Mouse (Mus musculus): ENCODE results near the gene Ces2c. TPM values are rescaled to one million over a fixed set of nuclear protein-coding genes. Genes with fewer than 3 reads are reported as not detected.
"Not testable (repeated sequence)": the region's sequence is repeated elsewhere in the genome, so short reads cannot be mapped to it uniquely, and the experiment has no call there.

The Ces2c gene
- total RNA-seq (2021), result not detected

GRCm38 (mm10) chr8:104846831-104847230 lies at the start of gene Ces2c:
TSS of gene Ces2c (plus strand) at chr8:104847068.
- no peak for DNase-seq

- no peak for DNase-seq
Observed at GRCm38 (mm10) chr8:104799385-104799784, 47.5 kb upstream of the Ces2c start.

- no peak for DNase-seq
Observed at GRCm38 (mm10) chr8:104806127-104806526, 40.7 kb upstream of the Ces2c start.

DNA sequence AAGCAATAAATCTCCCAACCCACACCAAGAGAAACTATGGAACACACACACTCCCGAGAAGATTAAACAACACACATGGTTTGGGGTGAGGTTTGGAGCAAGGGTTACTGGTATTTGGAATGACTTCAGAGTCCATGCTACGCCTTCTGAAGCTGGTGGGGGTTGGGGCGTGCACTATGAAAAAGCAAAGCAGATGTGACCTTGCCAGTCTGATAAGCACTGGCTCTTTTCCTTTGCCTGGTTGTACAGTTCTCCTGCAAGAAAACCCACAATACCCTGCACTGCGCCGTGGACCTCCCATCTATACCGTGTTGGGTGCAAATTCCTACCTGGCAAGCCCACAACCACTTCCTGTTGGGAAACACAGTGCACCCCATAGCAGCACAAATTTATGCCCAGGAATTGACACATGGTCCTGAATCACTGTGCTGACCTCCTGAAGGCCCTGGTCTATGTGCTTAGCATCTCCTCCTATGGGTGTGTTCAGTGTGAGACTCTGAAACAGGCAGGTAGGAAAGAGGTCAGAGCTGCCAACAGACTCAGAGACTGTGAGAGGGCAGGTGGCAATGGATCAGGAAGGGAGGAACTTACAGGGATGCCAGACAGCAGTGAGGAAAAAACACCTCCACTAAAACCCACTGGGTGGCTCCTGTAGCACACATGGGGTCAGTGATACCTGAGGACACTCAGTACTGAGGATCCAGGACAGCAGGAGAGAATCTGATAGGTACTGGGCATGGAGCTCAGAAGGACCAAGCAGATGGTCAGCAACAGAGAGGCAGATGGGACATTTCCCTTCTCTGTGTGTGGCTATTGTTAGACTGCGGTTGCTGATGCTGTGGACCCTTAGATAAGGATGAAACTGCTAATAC lies 38.1 kb upstream of the Ces2c start:
- DNase-seq, result no peak

GRCm38 (mm10) chr8:104809436-104809835 lies 37.4 kb upstream of the Ces2c start:
- no peak for DNase-seq

DNA sequence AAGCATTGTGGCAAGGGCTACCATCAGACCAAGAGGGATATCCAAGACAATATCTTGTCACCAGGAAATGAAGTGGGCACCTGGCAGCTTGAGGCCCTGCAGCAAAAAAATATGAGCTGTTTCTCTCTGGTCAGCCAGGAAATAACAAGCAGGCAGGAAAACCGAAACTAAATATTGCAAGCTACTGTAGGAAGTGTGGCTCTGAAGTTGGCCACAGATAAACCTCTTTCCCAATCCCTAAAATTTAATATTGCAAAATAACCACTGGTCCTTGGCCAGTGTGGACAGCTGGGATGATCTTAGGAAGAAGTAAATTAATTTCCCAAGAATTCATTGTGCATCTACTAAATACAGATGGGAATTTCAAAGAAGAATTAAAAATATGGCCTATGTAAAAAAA lies 20.0 kb upstream of the Ces2c start:
- no peak for DNase-seq

- no peak for DNase-seq
Observed at GRCm38 (mm10) chr8:104828221-104828620, 18.6 kb upstream of the Ces2c start.

DNA sequence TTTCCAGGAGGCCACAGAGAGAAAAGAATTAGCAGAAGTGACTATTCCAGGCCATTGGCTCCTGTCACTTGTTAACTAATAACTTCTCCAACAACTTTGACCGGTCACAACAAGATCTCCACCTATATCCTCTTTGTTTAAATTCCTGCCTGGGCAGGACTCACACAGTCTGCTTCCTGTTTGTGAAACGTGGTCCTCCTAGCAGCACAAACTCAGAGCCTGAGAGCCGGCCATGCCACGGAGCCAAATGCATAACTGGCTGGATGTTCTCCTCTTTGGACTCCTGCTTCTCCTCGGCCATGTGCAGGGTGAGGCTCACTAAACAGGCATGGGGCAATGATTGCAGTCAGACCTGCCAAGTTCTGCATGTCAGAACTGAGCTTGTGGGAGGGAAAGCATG lies 15.4 kb upstream of the Ces2c start, which contains the start of gene Ces2b:
Gene Ces2b (plus strand): TSS at position 133 of the 400 bp plus-strand sequence.
- DNase-seq, result no peak

- no peak for DNase-seq
Observed at GRCm38 (mm10) chr8:104841360-104842078, 5.3 kb upstream of the Ces2c start.

GRCm38 (mm10) chr8:104847741-104848462 lies 1.0 kb downstream of the Ces2c start:
- no peak for DNase-seq

DNA sequence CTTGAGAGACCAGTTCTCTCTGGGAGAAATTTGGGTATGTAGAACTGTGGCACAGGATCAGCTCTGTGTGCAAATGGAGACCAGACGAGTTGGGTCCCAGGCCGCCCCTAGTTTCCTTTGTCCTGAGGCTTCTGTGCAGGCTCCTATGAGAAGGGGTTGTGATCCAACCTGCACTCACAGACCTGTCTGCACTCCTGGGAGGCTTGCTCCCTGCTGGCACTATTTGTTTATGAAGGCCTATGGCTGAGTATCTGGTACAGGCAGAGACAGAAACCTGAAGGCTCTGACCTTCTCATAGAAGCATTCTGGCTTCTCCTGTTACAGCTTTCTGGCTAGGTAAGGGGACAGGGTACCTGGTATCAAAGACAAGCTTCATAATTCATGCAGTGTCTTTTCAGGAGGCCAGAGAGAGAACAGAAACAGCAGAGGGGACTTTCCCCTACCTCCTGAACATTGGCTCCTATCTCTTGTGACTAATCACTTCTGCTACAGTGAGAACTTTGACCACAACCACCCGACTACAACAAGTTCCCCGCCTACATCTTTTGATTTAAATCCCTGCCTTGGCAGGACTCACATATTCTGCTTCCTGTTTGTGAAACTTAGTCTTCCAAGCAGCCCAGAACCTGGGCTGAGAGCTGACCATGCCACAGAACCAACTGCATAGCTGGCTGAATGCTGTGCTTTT lies 20.1 kb downstream of the Ces2c start:
- not testable (repeated sequence) for DNase-seq

DNA sequence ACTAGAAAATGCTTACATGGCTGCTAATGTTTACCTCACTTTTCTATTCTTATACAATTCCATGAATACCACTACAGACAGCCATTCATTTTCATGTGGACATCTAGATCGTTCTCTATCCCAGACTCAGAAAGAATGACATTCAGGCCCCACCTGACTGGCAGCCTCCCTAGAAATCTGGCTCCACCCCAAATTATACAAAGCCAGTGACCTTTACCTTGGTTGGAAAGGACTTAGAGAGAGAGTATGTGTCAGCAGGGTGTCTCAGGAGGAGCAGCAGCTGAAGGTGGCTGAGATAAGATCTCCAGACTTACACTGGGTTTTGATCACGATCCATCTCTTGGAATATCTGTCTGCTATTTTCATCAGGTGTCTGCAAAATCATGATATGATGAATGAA lies 22.0 kb downstream of the Ces2c start:
- not testable (repeated sequence) for DNase-seq

- not testable (repeated sequence) for DNase-seq
Observed at GRCm38 (mm10) chr8:104886223-104886926, 39.5 kb downstream of the Ces2c start.

- no peak for DNase-seq
Observed at GRCm38 (mm10) chr8:104901746-104902145, 54.9 kb downstream of the Ces2c start.

Other genes with a start within 250 kb of the Ces2c start
- gene Cdh16, start 222.7 kb upstream of the Ces2c start, total RNA-seq (2021), result not detected
- 1 to 10 TPM; 1.1 to 1.3 TPM for gene Rrad, start 215.7 kb upstream of the Ces2c start, total RNA-seq (2021)
- 10 to 100 TPM; 26.8 to 28.0 TPM for gene Ciao2b, start 205.1 kb upstream of the Ces2c start, total RNA-seq (2021)
- not detected for gene Ces2a, start 113.1 kb upstream of the Ces2c start, total RNA-seq (2021)
- under 1 TPM in 1 of 2 experiments, not detected in 1; 0.22 TPM for gene Ces2b, start 15.5 kb upstream of the Ces2c start, total RNA-seq (2021)
- gene Ces2e, start 79.2 kb downstream of the Ces2c start, total RNA-seq (2021), result not detected
- gene Ces2f, start 100.3 kb downstream of the Ces2c start, total RNA-seq (2021), result not detected
- not detected for gene Ces2g, start 114.7 kb downstream of the Ces2c start, total RNA-seq (2021)
- gene Ces2h, start 153.8 kb downstream of the Ces2c start, total RNA-seq (2021), result not detected
- not detected for gene Ces3a, start 201.5 kb downstream of the Ces2c start, total RNA-seq (2021)
- not detected for gene Ces3b, start 236.7 kb downstream of the Ces2c start, total RNA-seq (2021)